Mouse (Mus musculus): Measurements from ENCODE around the gene Cachd1. TPM values are rescaled to one million over a fixed set of nuclear protein-coding genes. Genes with fewer than 3 reads are reported as not detected.

The Cachd1 gene
- polyA plus RNA-seq, 1 experiment from 2014 or later: 28.1 TPM

GRCm38 (mm10) chr4:101076425-101076824 is 299.9 kb downstream of the Cachd1 start:
- WGBS: 57% methylated on average over 3 of the region's 3 CpGs
- H3K9me3 ChIP-seq: no peaks in the 10 kb centered on the region
- no peak for DNase-seq (ENCODE audit: low spot score)
- H3K27ac ChIP-seq: no peak overlapping the region
- H3K4me3 ChIP-seq: no peak overlapping the region
- no peaks in the 10 kb centered on the region for H3K36me3 ChIP-seq
- H3K27me3 ChIP-seq (ENCODE audit: insufficient read depth, poor library complexity, severe bottlenecking): no peaks in the 10 kb centered on the region
- peaks cover 29% of the 10 kb centered on the region for H3K4me1 ChIP-seq (replicated peaks)

Other genes starting within 250 kb of the Cachd1 start
- not detected in 2 replicates for gene Gm10577, start 244.0 kb downstream of the Cachd1 start, polyA plus RNA-seq (2016; fragmentation: Nextera tagmentation; extraction: Ambion mirVana)